Mouse (Mus musculus): Measurements from ENCODE around the gene Gm3854. TPM values are rescaled to one million over a fixed set of nuclear protein-coding genes. Genes with fewer than 3 reads are reported as not detected.

Gene Gm3854
- polyA plus RNA-seq, 1 experiment from 2014 or later, result 3.3 TPM

Other genes with a start within 250 kb of the Gm3854 start
- 12.5 and 12.9 TPM in 2 replicates for gene Zfp787, start 187.8 kb upstream of the Gm3854 start, polyA plus RNA-seq (2014; fragmentation: Nextera tagmentation; extraction: Ambion mirVana)
- gene Zfp444, start 171.5 kb upstream of the Gm3854 start, polyA plus RNA-seq (2014; fragmentation: Nextera tagmentation; extraction: Ambion mirVana), result 71.2 and 71.5 TPM in 2 replicates
- gene Galp, start 146.7 kb upstream of the Gm3854 start, polyA plus RNA-seq (2014; fragmentation: Nextera tagmentation; extraction: Ambion mirVana), result not detected in 2 replicates
- not detected in 2 replicates for gene Zscan5b, start 121.5 kb upstream of the Gm3854 start, polyA plus RNA-seq (2014; fragmentation: Nextera tagmentation; extraction: Ambion mirVana)
- not detected in 2 replicates for gene Epp13, start 91.0 kb upstream of the Gm3854 start, polyA plus RNA-seq (2014; fragmentation: Nextera tagmentation; extraction: Ambion mirVana)
- 11.0 and 14.0 TPM in 2 replicates for gene Zfp667, start 57.2 kb upstream of the Gm3854 start, polyA plus RNA-seq (2014; fragmentation: Nextera tagmentation; extraction: Ambion mirVana)
- gene Zfp583, start 12.5 kb upstream of the Gm3854 start, polyA plus RNA-seq (2014; fragmentation: Nextera tagmentation; extraction: Ambion mirVana), result 8.2 and 9.4 TPM in 2 replicates
- 3.0 and 3.3 TPM in 2 replicates for gene Zfp78, start 19.5 kb downstream of the Gm3854 start, polyA plus RNA-seq (2014; fragmentation: Nextera tagmentation; extraction: Ambion mirVana)
- gene Zfp28, start 39.5 kb downstream of the Gm3854 start, polyA plus RNA-seq (2014; fragmentation: Nextera tagmentation; extraction: Ambion mirVana), result 14.4 and 14.9 TPM in 2 replicates
- gene Smim17, start 55.0 kb downstream of the Gm3854 start, polyA plus RNA-seq (2014; fragmentation: Nextera tagmentation; extraction: Ambion mirVana), result 0.07 and 0.33 TPM in 2 replicates
- gene Gm20715, start 66.5 kb downstream of the Gm3854 start, polyA plus RNA-seq (2014; fragmentation: Nextera tagmentation; extraction: Ambion mirVana), result not detected in 2 replicates
- not detected in 2 replicates for gene Olfr1344, start 94.9 kb downstream of the Gm3854 start, polyA plus RNA-seq (2014; fragmentation: Nextera tagmentation; extraction: Ambion mirVana)
- gene Olfr1336, start 112.4 kb downstream of the Gm3854 start, polyA plus RNA-seq (2014; fragmentation: Nextera tagmentation; extraction: Ambion mirVana), result not detected in 2 replicates
- not detected in 2 replicates for gene Olfr1346, start 123.3 kb downstream of the Gm3854 start, polyA plus RNA-seq (2014; fragmentation: Nextera tagmentation; extraction: Ambion mirVana)
- gene Olfr5, start 143.2 kb downstream of the Gm3854 start, polyA plus RNA-seq (2014; fragmentation: Nextera tagmentation; extraction: Ambion mirVana), result not detected in 2 replicates
- not detected in 2 replicates for gene Olfr1347, start 156.0 kb downstream of the Gm3854 start, polyA plus RNA-seq (2014; fragmentation: Nextera tagmentation; extraction: Ambion mirVana)
- gene Olfr1348, start 165.0 kb downstream of the Gm3854 start, polyA plus RNA-seq (2014; fragmentation: Nextera tagmentation; extraction: Ambion mirVana), result not detected in 2 replicates
- 0.19 TPM in 1 of 2 replicates, not detected in the other for gene Olfr1349, start 179.2 kb downstream of the Gm3854 start, polyA plus RNA-seq (2014; fragmentation: Nextera tagmentation; extraction: Ambion mirVana)
- gene Olfr1350, start 221.1 kb downstream of the Gm3854 start, polyA plus RNA-seq (2014; fragmentation: Nextera tagmentation; extraction: Ambion mirVana), result not detected in 2 replicates

Measured in neural tube, embryonic 11.5 days (tissue).